Mouse (Mus musculus): ENCODE results near the gene Plac9a. TPM values are rescaled to one million over a fixed set of nuclear protein-coding genes. Genes with fewer than 3 reads are reported as not detected.
"Not testable (repeated sequence)": the region's sequence is repeated elsewhere in the genome, so short reads cannot be mapped to it uniquely, and the experiment has no call there.

Plac9a gene
- polyA plus RNA-seq (2012), result not detected in 2 replicates

- TF ChIP-seq GATA1 (IDR thresholded peaks at IDR 0.05; ENCODE audit: low read length), result not testable (repeated sequence)
Observed at GRCm38 (mm10) chr14:25903000-25903399, at the start of gene Plac9a. TSS of gene Plac9a (minus strand) at chr14:25903100.

GRCm38 (mm10) chr14:25938004-25938403 is 35.1 kb upstream of the Plac9a start, which contains the start of gene Cphx1:
TSS of gene Cphx1 (plus strand) at chr14:25938304.
- TF ChIP-seq GATA1 (IDR thresholded peaks at IDR 0.05; ENCODE audit: low read length), result not testable (repeated sequence)

GRCm38 (mm10) chr14:25927562-25927881 is 24.6 kb upstream of the Plac9a start, which contains the start of gene Tmem254a:
TSS of gene Tmem254a (minus strand) at chr14:25927672.
- TF ChIP-seq GATA1 (IDR thresholded peaks at IDR 0.05; ENCODE audit: low read length), result not testable (repeated sequence)

GRCm38 (mm10) chr14:25872461-25873415 is 30.2 kb downstream of the Plac9a start:
- TF ChIP-seq GATA1 (IDR thresholded peaks at IDR 0.05; ENCODE audit: low read length), result no peak

GRCm38 (mm10) chr14:25869135-25869878 is 33.6 kb downstream of the Plac9a start:
- TF ChIP-seq GATA1 (IDR thresholded peaks at IDR 0.05; ENCODE audit: low read length), result no peak

- no peak for TF ChIP-seq GATA1 (IDR thresholded peaks at IDR 0.05; ENCODE audit: low read length)
Observed at GRCm38 (mm10) chr14:25868706-25869105, 34.2 kb downstream of the Plac9a start.

GRCm38 (mm10) chr14:25867834-25868233 is 35.1 kb downstream of the Plac9a start:
- TF ChIP-seq GATA1 (IDR thresholded peaks at IDR 0.05; ENCODE audit: low read length), result no peak

GRCm38 (mm10) chr14:25866832-25867231 is 36.1 kb downstream of the Plac9a start:
- TF ChIP-seq GATA1 (IDR thresholded peaks at IDR 0.05; ENCODE audit: low read length), result no peak

- TF ChIP-seq GATA1 (IDR thresholded peaks at IDR 0.05; ENCODE audit: low read length), result no peak
Observed at GRCm38 (mm10) chr14:25866384-25866783, 36.5 kb downstream of the Plac9a start.

- no peak for TF ChIP-seq GATA1 (IDR thresholded peaks at IDR 0.05; ENCODE audit: low read length)
Observed at GRCm38 (mm10) chr14:25865251-25865650, 37.6 kb downstream of the Plac9a start.

- no peak for TF ChIP-seq GATA1 (IDR thresholded peaks at IDR 0.05; ENCODE audit: low read length)
Observed at GRCm38 (mm10) chr14:25863721-25864120, 39.2 kb downstream of the Plac9a start.

- no peak for TF ChIP-seq GATA1 (IDR thresholded peaks at IDR 0.05; ENCODE audit: low read length)
Observed at GRCm38 (mm10) chr14:25861771-25862530, 40.9 kb downstream of the Plac9a start.

GRCm38 (mm10) chr14:25857940-25858339 is 45.0 kb downstream of the Plac9a start:
- no peak for TF ChIP-seq GATA1 (IDR thresholded peaks at IDR 0.05; ENCODE audit: low read length)

- no peak for TF ChIP-seq GATA1 (IDR thresholded peaks at IDR 0.05; ENCODE audit: low read length)
Observed at GRCm38 (mm10) chr14:25857168-25857621, 45.7 kb downstream of the Plac9a start.

- no peak for TF ChIP-seq GATA1 (IDR thresholded peaks at IDR 0.05; ENCODE audit: low read length)
Observed at GRCm38 (mm10) chr14:25855241-25855885, 47.5 kb downstream of the Plac9a start.

Data from G1E-ER4 (cell line).